ENCODE assay signal across 8 mouse cellular contexts in genomic region chr1:132416244-132416942, GRCm38 (mm10). TPM values are rescaled to one million over a fixed set of nuclear protein-coding genes. Genes with fewer than 3 reads are reported as not detected.
A peak's percentile ranks its signal among the peaks of the same experiment; 100 is the strongest.
DNase-seq lines count a peak whose midpoint lies in the region; ATAC-seq and TF ChIP-seq lines count a peak whose summit lies in the region.

No protein-coding gene starts in this region.

- H3K36me3 ChIP-seq in intestine, embryonic 14.5 days (ENCODE audit: control insufficient read depth, insufficient read depth, low read length) = no peaks in the 10 kb centered on the region
- H3K36me3 ChIP-seq in intestine, embryonic 15.5 days = no peaks in the 10 kb centered on the region
- H3K36me3 ChIP-seq in CH12.LX (replicated peaks in 1 of 2; ENCODE audit: control insufficient read depth in 1 of 2, insufficient read depth in 1 of 2, low read length in 1 of 2) = no peaks in the 10 kb centered on the region
- no peaks in the 10 kb centered on the region for H3K36me3 ChIP-seq in liver, embryonic 13.5 days

- intact Hi-C loops in left cerebral cortex, postnatal 4 days (cut with DNase I) = no loop called here

- peak overlapping the region; percentile 57 for H3K4me2 ChIP-seq in intestine, embryonic 14.5 days (ENCODE audit: low read length)
- no peak overlapping the region for H3K4me2 ChIP-seq in intestine, embryonic 15.5 days (replicated peaks)
- peak overlapping the region; percentile 57 for H3K4me2 ChIP-seq in CH12.LX (ENCODE audit: insufficient read depth, low read depth, poor library complexity, severe bottlenecking)
- H3K4me2 ChIP-seq in liver, embryonic 13.5 days = peak overlapping the region; percentile 84

- 67% methylated on average over 8 of the region's 8 CpGs for WGBS in intestine, embryonic 14.5 days
- WGBS in intestine, embryonic 15.5 days = 70% methylated on average over 8 of the region's 8 CpGs
- WGBS in liver, embryonic 13.5 days (ENCODE audit: insufficient replicate concordance) = 30% methylated on average over 8 of the region's 8 CpGs

- no peak for TF ChIP-seq CTCF in CH12.LX (conservative IDR thresholded peaks at IDR 0.05 in 1 of 2, IDR thresholded peaks at IDR 0.05 in 1 of 2; ENCODE audit: low read depth in 2 of 2, low read length in 2 of 2)

- peak overlapping the region; percentile 80 for H3K4me3 ChIP-seq in intestine, embryonic 14.5 days (ENCODE audit: low read depth, low read length)
- H3K4me3 ChIP-seq in intestine, embryonic 15.5 days (replicated peaks) = no peak overlapping the region
- peak overlapping the region in 2 of 3 experiments; percentile 37 to 47 for H3K4me3 ChIP-seq in CH12.LX (replicated peaks in 1 of 3; ENCODE audit: low read depth in 2 of 3, low read length in 2 of 3, poor library complexity in 1 of 3)
- H3K4me3 ChIP-seq in brown adipose tissue, adult 24 weeks (ENCODE audit: insufficient read depth, low read depth, low read length) = peak overlapping the region; percentile 6; the same call in 1 of the 2 replicates
- H3K4me3 ChIP-seq in liver, embryonic 13.5 days (replicated peaks) = peak overlapping the region; percentile 83

- H3K79me2 ChIP-seq in CH12.LX (replicated peaks; ENCODE audit: control insufficient read depth, extremely low read depth, insufficient read depth, poor library complexity, severe bottlenecking) = no peaks in the 10 kb centered on the region

- no peak for TF ChIP-seq EP300 in CH12.LX (IDR thresholded peaks at IDR 0.05; ENCODE audit: low read length)

- no peak overlapping the region for H3K9ac ChIP-seq in intestine, embryonic 14.5 days (ENCODE audit: low read length)
- H3K9ac ChIP-seq in intestine, embryonic 15.5 days = no peak overlapping the region
- peak overlapping the region; percentile 28; the same call in 1 of the 2 replicates for H3K9ac ChIP-seq in CH12.LX (ENCODE audit: insufficient read depth, low read depth)
- peak overlapping the region; percentile 92 for H3K9ac ChIP-seq in liver, embryonic 13.5 days

- no peaks in the 10 kb centered on the region for H3K9me3 ChIP-seq in intestine, embryonic 14.5 days (ENCODE audit: control insufficient read depth, low read length)
- H3K9me3 ChIP-seq in intestine, embryonic 15.5 days = no peaks in the 10 kb centered on the region
- no peaks in the 10 kb centered on the region for H3K9me3 ChIP-seq in CH12.LX (replicated peaks; ENCODE audit: low read length)
- H3K9me3 ChIP-seq in liver, embryonic 13.5 days (replicated peaks) = no peaks in the 10 kb centered on the region

- H3K4me1 ChIP-seq in intestine, embryonic 14.5 days (replicated peaks; ENCODE audit: control insufficient read depth, insufficient read depth, low read length) = peaks cover 10% of the 10 kb centered on the region
- H3K4me1 ChIP-seq in intestine, embryonic 15.5 days (replicated peaks) = no peaks in the 10 kb centered on the region; the same call in 1 of the 2 replicates
- peaks cover 0 to 22% of the 10 kb centered on the region in 2 experiments; a peak in 2 of 4 replicates for H3K4me1 ChIP-seq in CH12.LX (ENCODE audit: control insufficient read depth in 1 of 2, insufficient read depth in 2 of 2)
- H3K4me1 ChIP-seq in brown adipose tissue, adult 24 weeks (ENCODE audit: control insufficient read depth, insufficient read depth, insufficient read length, low read length) = peaks cover 3% of the 10 kb centered on the region; the same call in 1 of the 2 replicates
- peaks cover 47% of the 10 kb centered on the region for H3K4me1 ChIP-seq in liver, embryonic 13.5 days (replicated peaks)

- in situ Hi-C loops in CH12.LX (cut with MboI; ENCODE audit: low pct_ligation_motif_present, low pct_unique_long_range_greater_than_20kb, low sequenced_read_pairs) = no loop called here

- no peak for DNase-seq in intestine, embryonic 14.5 days (ENCODE audit: low spot score)
- no peak for DNase-seq in CH12.LX (ENCODE audit: extremely low read depth)
- peak; percentile 9 for DNase-seq in liver, embryonic 13.5 days
- DNase-seq in thymus, postnatal 4 days = no peak
- no peak for DNase-seq in left cerebral cortex, postnatal 4 days
- DNase-seq in layer of hippocampus, adult 18-20 months (ENCODE audit: low spot score in 2 of 2) = no peak

- no peak for TF ChIP-seq POLR2A in CH12.LX (IDR thresholded peaks at IDR 0.05; ENCODE audit: low read depth, low read length)

- no peak for ATAC-seq in intestine, embryonic 14.5 days (replicated peaks; ENCODE audit: low FRiP score, low TSS enrichment, low read depth)
- ATAC-seq in intestine, embryonic 15.5 days = no peak
- ATAC-seq in liver, embryonic 13.5 days (ENCODE audit: low read depth) = no peak

- no peaks in the 10 kb centered on the region for H3K27me3 ChIP-seq in intestine, embryonic 14.5 days (replicated peaks; ENCODE audit: control insufficient read depth, insufficient read depth, low read length)
- no peaks in the 10 kb centered on the region for H3K27me3 ChIP-seq in intestine, embryonic 15.5 days (replicated peaks)
- peaks cover 38% of the 10 kb centered on the region for H3K27me3 ChIP-seq in CH12.LX (replicated peaks)
- H3K27me3 ChIP-seq in liver, embryonic 13.5 days = no peaks in the 10 kb centered on the region

- dilution Hi-C loops in CH12.LX (cut with MboI; ENCODE audit: extremely low pct_ligation_motif_present, extremely low pct_unique_long_range_greater_than_20kb, low sequenced_read_pairs) = no loop called here

- TF ChIP-seq RAD21 in CH12.LX (IDR thresholded peaks at IDR 0.05; ENCODE audit: low read depth, low read length) = no peak

- H3K27ac ChIP-seq in intestine, embryonic 14.5 days (ENCODE audit: low read depth) = no peak overlapping the region
- H3K27ac ChIP-seq in intestine, embryonic 15.5 days = no peak overlapping the region
- no peak overlapping the region for H3K27ac ChIP-seq in CH12.LX (ENCODE audit: insufficient read depth, low read depth)
- H3K27ac ChIP-seq in brown adipose tissue, adult 24 weeks (replicated peaks; ENCODE audit: low read depth, low read length) = peak overlapping the region; percentile 17
- H3K27ac ChIP-seq in liver, embryonic 13.5 days = peak overlapping the region; percentile 95

TF ChIP-seq in CH12.LX, 34 proteins besides CTCF, POLR2A, EP300 and RAD21:
- TF ChIP-seq MAX (IDR thresholded peaks at IDR 0.05; ENCODE audit: low read length) (no peak), ZNF384 (IDR thresholded peaks at IDR 0.05; ENCODE audit: low read depth, low read length) (peak; percentile 52; the same call in 1 of the 2 replicates)

RNA-seq across cellular contexts. Expression of gene Dstyk, which starts 1.0 kb away (rescaled TPM):
- polyA plus RNA-seq in intestine, embryonic 14.5 days (2014; fragmentation: Nextera tagmentation; extraction: Ambion mirVana) = 11.4 and 13.1 TPM in 2 replicates
- polyA plus RNA-seq in intestine, embryonic 15.5 days (2015; fragmentation: Nextera tagmentation; extraction: Ambion mirVana) = 8.9 and 9.0 TPM in 2 replicates
- total RNA-seq in CH12.LX (2012; rRNA removed) = 0.21 and 0.25 TPM in 2 replicates
- 0.12 and 0.19 TPM in 2 replicates for total RNA-seq in CH12.LX (2014; rRNA removed)
- polyA plus RNA-seq in CH12.LX (2012; ENCODE audit: insufficient read length, low read depth) = 0.59 and 0.72 TPM in 2 replicates
- polyA plus RNA-seq in brown adipose tissue, adult 24 weeks (2012; ENCODE audit: insufficient read depth, insufficient read length, missing spikeins) = 5.3 and 7.7 TPM in 2 replicates
- 3.7 and 3.8 TPM in 2 replicates for polyA plus RNA-seq in liver, embryonic 13.5 days (2015; fragmentation: Nextera tagmentation; extraction: Ambion mirVana)
- total RNA-seq in left cerebral cortex, postnatal 4 days (2021) = 10 to 100 TPM; 22.0 to 23.9 TPM
- 10 to 100 TPM; 53.2 to 53.9 TPM for total RNA-seq in layer of hippocampus, adult 18-20 months (2021)

RNA-seq across cellular contexts. Expression of gene Tmcc2, which starts 25.3 kb away (rescaled TPM):
- polyA plus RNA-seq in intestine, embryonic 14.5 days (2014; fragmentation: Nextera tagmentation; extraction: Ambion mirVana) = 6.4 and 7.8 TPM in 2 replicates
- 11.4 and 15.5 TPM in 2 replicates for polyA plus RNA-seq in intestine, embryonic 15.5 days (2015; fragmentation: Nextera tagmentation; extraction: Ambion mirVana)
- total RNA-seq in CH12.LX (2012; rRNA removed) (0.21 and 0.34 TPM in 2 replicates), CH12.LX (2014; rRNA removed) (not detected in 2 replicates)
- polyA plus RNA-seq in CH12.LX (2012; ENCODE audit: insufficient read length, low read depth) = 0.14 and 0.37 TPM in 2 replicates
- polyA plus RNA-seq in brown adipose tissue, adult 24 weeks (2012; ENCODE audit: insufficient read depth, insufficient read length, missing spikeins) = 2.1 and 2.5 TPM in 2 replicates
- 456 and 511 TPM in 2 replicates for polyA plus RNA-seq in liver, embryonic 13.5 days (2015; fragmentation: Nextera tagmentation; extraction: Ambion mirVana)
- total RNA-seq in left cerebral cortex, postnatal 4 days (2021) = 100 to 1,000 TPM; 128 to 133 TPM
- total RNA-seq in layer of hippocampus, adult 18-20 months (2021) = 100 to 1,000 TPM; 250 to 270 TPM

Comparison
In these comparisons a context has a peak if more than half of its experiments do, and no peak if none do; other contexts are left out.
1. H3K27ac ChIP-seq: peak in brown adipose tissue, adult 24 weeks (single experiment) and liver, embryonic 13.5 days (single experiment); none in intestine, embryonic 14.5 days (single experiment), intestine, embryonic 15.5 days (single experiment) and CH12.LX (single experiment).
2. H3K9ac ChIP-seq: peak in CH12.LX (single experiment) and liver, embryonic 13.5 days (single experiment); none in intestine, embryonic 14.5 days (single experiment) and intestine, embryonic 15.5 days (single experiment).
3. RNA of gene Tmcc2, which starts 25.3 kb away (polyA plus RNA-seq): 456 to 511 TPM in liver, embryonic 13.5 days; 11.4 to 15.5 TPM in intestine, embryonic 15.5 days, 6.4 to 7.8 TPM in intestine, embryonic 14.5 days, 2.1 to 2.5 TPM in brown adipose tissue, adult 24 weeks and 0.14 to 0.37 TPM in CH12.LX; every median in the first group is over 10 times any median in the second.